Mouse (Mus musculus) lung, postnatal 0 days (tissue): ENCODE data around the gene Cyp17a1.

Experiments
- CTCF ChIP-seq: IDR thresholded peaks from 2 replicates; pipeline ENCODE4 v1.5.1; 2016; ENCODE audit warnings: antibody characterized with exemption, mild to moderate bottlenecking
- EP300 ChIP-seq: IDR thresholded peaks from 2 replicates; pipeline ENCODE4 v1.6.1; 2016; ENCODE audit warnings: antibody characterized with exemption, mild to moderate bottlenecking, control low read depth

DNA sequence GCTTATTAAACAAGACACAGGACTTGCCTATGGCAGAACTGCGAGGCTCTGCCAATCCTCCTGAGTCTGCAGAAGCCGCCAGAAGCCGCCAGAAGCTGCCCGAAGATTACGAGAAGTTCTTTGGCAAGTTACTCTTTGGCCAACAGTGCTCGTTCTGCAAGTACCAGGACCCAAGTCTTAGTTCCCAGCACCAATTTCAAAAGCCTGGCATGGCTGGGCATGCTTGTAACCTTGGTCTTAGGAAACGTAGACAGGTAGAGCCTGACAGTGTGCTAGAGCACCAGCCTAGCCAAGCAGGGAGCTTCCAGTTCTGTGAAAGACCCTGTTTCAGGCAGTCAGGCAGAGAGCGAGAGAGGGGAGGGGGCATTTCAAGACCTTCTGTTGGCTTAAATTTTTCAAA is 23.5 kb upstream of the Cyp17a1 start:
- no peak for TF ChIP-seq CTCF
- TF ChIP-seq EP300 = no peak
